Mouse (Mus musculus) neural tube, embryonic 12.5 days (tissue): ENCODE measurements around the gene Wrb. TPM values are rescaled to one million over a fixed set of nuclear protein-coding genes. Genes with fewer than 3 reads are reported as not detected.

ENCODE experiments used
- ATAC-seq: fragments of 200-750 bp; cut with Nextera tagmentation; 2 replicates; pipeline ENCODE4 v1.8.0; 2017; ENCODE audit warnings: low read depth, mild to moderate bottlenecking, moderate TSS enrichment, moderate library complexity; ENCODE audit not compliant: low FRiP score
- H3K27ac ChIP-seq: fragments of 300-500 bp; sonication (generic); 2 replicates; pipeline ENCODE4 v1.5.1; 2016
- H3K27me3 ChIP-seq: fragments of 300-500 bp; sonication (generic); replicated peaks from 2 replicates; pipeline ENCODE4 v1.6.1; 2016; ENCODE audit warnings: mild to moderate bottlenecking
- H3K36me3 ChIP-seq: fragments of 300-500 bp; sonication (generic); 2 replicates; pipeline ENCODE4 v1.6.1; 2016; ENCODE audit warnings: mild to moderate bottlenecking
- H3K4me1 ChIP-seq: fragments of 300-500 bp; sonication (generic); 2 replicates; pipeline ENCODE4 v1.6.1; 2016
- H3K4me2 ChIP-seq: fragments of 300-500 bp; sonication (generic); replicated peaks from 2 replicates; pipeline ENCODE4 v1.6.1; 2016; ENCODE audit warnings: mild to moderate bottlenecking
- H3K4me3 ChIP-seq: fragments of 300-500 bp; sonication (generic); 2 replicates; pipeline ENCODE4 v1.5.1; 2016
- H3K9ac ChIP-seq: fragments of 300-500 bp; sonication (generic); 2 replicates; pipeline ENCODE4 v1.6.1; 2016; ENCODE audit warnings: mild to moderate bottlenecking
- H3K9me3 ChIP-seq: fragments of 300-500 bp; sonication (generic); 2 replicates; pipeline ENCODE4 v1.6.1; 2016; ENCODE audit warnings: mild to moderate bottlenecking
- WGBS: fragments of 180-500 bp; shearing (Covaris S2); methylation state at CpG from one replicate; pipeline ENCODE4 v1.1.7; 2016; 5-methylcytosine and 5-hydroxymethylcytosine counted together
- polyA plus RNA-seq: library from polyadenylated mRNA; unstranded; fragments of >200 nt; fragmentation: Nextera tagmentation; extraction: Ambion mirVana; gene quantifications from 2 replicates; pipeline ENCODE4 v1.2.1, GENCODE M21; 2016

Gene Wrb
- polyA plus RNA-seq, 1 experiment from 2014 or later = 120 TPM

- no peak overlapping the region for H3K27ac ChIP-seq
- H3K9me3 ChIP-seq = no peaks in the 10 kb centered on the region
- peak overlapping the region; percentile 49; the same call in 1 of the 2 replicates for H3K4me3 ChIP-seq
- peaks cover 7% of the 10 kb centered on the region; the same call in 1 of the 2 replicates for H3K36me3 ChIP-seq
- WGBS = 80% methylated on average over 20 of the region's 20 CpGs
- H3K4me2 ChIP-seq = peak overlapping the region; percentile 94
- no peaks in the 10 kb centered on the region for H3K27me3 ChIP-seq
- peak overlapping the region; percentile 83; the same call in 1 of the 2 replicates for H3K9ac ChIP-seq
- ATAC-seq = no peak
- peaks cover 12% of the 10 kb centered on the region for H3K4me1 ChIP-seq
Observed at GRCm38 (mm10) chr16:96159794-96160346, 14.7 kb downstream of the Wrb start.

- 84% methylated on average over 1 of the region's 1 CpGs for WGBS
- ATAC-seq = no peak
- H3K4me2 ChIP-seq = no peak overlapping the region
- no peaks in the 10 kb centered on the region for H3K36me3 ChIP-seq
- peaks cover 12% of the 10 kb centered on the region for H3K4me1 ChIP-seq
- H3K27me3 ChIP-seq = no peaks in the 10 kb centered on the region
- no peak overlapping the region for H3K9ac ChIP-seq
- H3K9me3 ChIP-seq = no peaks in the 10 kb centered on the region
- no peak overlapping the region for H3K4me3 ChIP-seq
- no peak overlapping the region for H3K27ac ChIP-seq
Observed at GRCm38 (mm10) chr16:96160927-96161326, 15.7 kb downstream of the Wrb start.

- WGBS = 87% methylated on average over 4 of the region's 4 CpGs
- H3K4me2 ChIP-seq = no peak overlapping the region
- H3K27ac ChIP-seq = no peak overlapping the region
- H3K9me3 ChIP-seq = no peaks in the 10 kb centered on the region
- no peak overlapping the region for H3K9ac ChIP-seq
- no peak overlapping the region for H3K4me3 ChIP-seq
- H3K4me1 ChIP-seq = peaks cover 12% of the 10 kb centered on the region
- H3K27me3 ChIP-seq = no peaks in the 10 kb centered on the region
- ATAC-seq = no peak
- no peaks in the 10 kb centered on the region for H3K36me3 ChIP-seq
Observed at GRCm38 (mm10) chr16:96161336-96161735, 16.1 kb downstream of the Wrb start.

- Histone ChIP-seq H3K27me3 (no peaks in the 10 kb centered on the region), H3K9ac (no peak overlapping the region), H3K4me1 (no peaks in the 10 kb centered on the region), H3K4me2 (no peak overlapping the region), H3K4me3 (no peak overlapping the region), H3K27ac (no peak overlapping the region), H3K9me3 (no peaks in the 10 kb centered on the region), H3K36me3 (no peaks in the 10 kb centered on the region)
- WGBS = 83% methylated on average over 4 of the region's 4 CpGs
- ATAC-seq = no peak
Observed at GRCm38 (mm10) chr16:96165723-96166264, 20.6 kb downstream of the Wrb start.

- H3K27ac ChIP-seq = no peak overlapping the region
Observed at GRCm38 (mm10) chr16:96168837-96169236, 23.6 kb downstream of the Wrb start.

GRCm38 (mm10) chr16:96173648-96174047 is 28.4 kb downstream of the Wrb start:
- Histone ChIP-seq H3K4me3 (no peak overlapping the region), H3K9ac (no peak overlapping the region), H3K4me1 (no peaks in the 10 kb centered on the region), H3K36me3 (no peaks in the 10 kb centered on the region), H3K27ac (no peak overlapping the region), H3K9me3 (no peaks in the 10 kb centered on the region), H3K4me2 (no peak overlapping the region), H3K27me3 (no peaks in the 10 kb centered on the region)
- 80% methylated on average over 8 of the region's 8 CpGs for WGBS
- no peak for ATAC-seq

More at GRCm38 (mm10) chr16:96168837-96169236, 23.6 kb downstream of the Wrb start:
- no peak overlapping the region for H3K9ac ChIP-seq
- no peak for ATAC-seq
- H3K36me3 ChIP-seq = no peaks in the 10 kb centered on the region
- WGBS = 94% methylated on average over 4 of the region's 4 CpGs
- no peaks in the 10 kb centered on the region for H3K9me3 ChIP-seq
- no peak overlapping the region for H3K4me2 ChIP-seq
- H3K4me3 ChIP-seq = no peak overlapping the region
- no peaks in the 10 kb centered on the region for H3K27me3 ChIP-seq
- H3K4me1 ChIP-seq = no peaks in the 10 kb centered on the region

GRCm38 (mm10) chr16:96175399-96175798 is 30.2 kb downstream of the Wrb start:
- H3K4me1 ChIP-seq = no peaks in the 10 kb centered on the region
- ATAC-seq = no peak
- H3K4me3 ChIP-seq = no peak overlapping the region
- 41% methylated on average over 2 of the region's 2 CpGs for WGBS
- H3K27ac ChIP-seq = no peak overlapping the region
- H3K27me3 ChIP-seq = no peaks in the 10 kb centered on the region
- H3K9ac ChIP-seq = no peak overlapping the region
- no peak overlapping the region for H3K4me2 ChIP-seq
- no peaks in the 10 kb centered on the region for H3K36me3 ChIP-seq
- H3K9me3 ChIP-seq = 0 out of 2 replicates have a peak, but pooled peaks cover 3% of the 10 kb centered on the region

- no peak overlapping the region for H3K4me3 ChIP-seq
- H3K9me3 ChIP-seq = 0 out of 2 replicates have a peak, but pooled peaks cover 3% of the 10 kb centered on the region
- no peak overlapping the region for H3K27ac ChIP-seq
- no peak overlapping the region for H3K4me2 ChIP-seq
- ATAC-seq = no peak
- H3K36me3 ChIP-seq = no peaks in the 10 kb centered on the region
- no peak overlapping the region for H3K9ac ChIP-seq
- no peaks in the 10 kb centered on the region for H3K27me3 ChIP-seq
- H3K4me1 ChIP-seq = no peaks in the 10 kb centered on the region
Observed at GRCm38 (mm10) chr16:96179156-96179555, 33.9 kb downstream of the Wrb start.

- no peak overlapping the region for H3K27ac ChIP-seq
- WGBS = 84% methylated on average over 5 of the region's 5 CpGs
- peaks cover 6% of the 10 kb centered on the region for H3K4me1 ChIP-seq
- H3K36me3 ChIP-seq = no peaks in the 10 kb centered on the region
- H3K9ac ChIP-seq = no peak overlapping the region
- H3K4me3 ChIP-seq = no peak overlapping the region
- no peak for ATAC-seq
- H3K9me3 ChIP-seq = no peaks in the 10 kb centered on the region; the same call in 1 of the 2 replicates
- H3K4me2 ChIP-seq = no peak overlapping the region
- H3K27me3 ChIP-seq = no peaks in the 10 kb centered on the region
Observed at GRCm38 (mm10) chr16:96187619-96188018, 42.4 kb downstream of the Wrb start.

- Histone ChIP-seq H3K27ac (no peak within 1 kb of the TSS), H3K36me3 (no peaks in the 10 kb centered on the region), H3K4me2 (peak within 1 kb of the TSS; percentile 73), H3K4me3 (peak within 1 kb of the TSS; percentile 87), H3K9ac (peak within 1 kb of the TSS; percentile 74), H3K4me1 (peaks cover 6% of the 10 kb centered on the region), H3K27me3 (no peaks in the 10 kb centered on the region), H3K9me3 (no peaks in the 10 kb centered on the region)
- ATAC-seq = peak; percentile 97
- under 1% methylated on average over 75 of the region's 77 CpGs for WGBS
Observed at GRCm38 (mm10) chr16:96191531-96192506, 46.6 kb downstream of the Wrb start, which contains the start of gene Lca5l. Lca5l (minus strand) TSS chr16:96192271.

- peak within 1 kb of the TSS; percentile 18 for H3K4me3 ChIP-seq
- 6% methylated on average over 20 of the region's 20 CpGs for WGBS
- peak; percentile 85 for ATAC-seq
- H3K27ac ChIP-seq = no peak within 1 kb of the TSS
- peaks cover 10% of the 10 kb centered on the region for H3K4me1 ChIP-seq
- no peaks in the 10 kb centered on the region for H3K27me3 ChIP-seq
- peak within 1 kb of the TSS; percentile 61 for H3K4me2 ChIP-seq
- H3K9ac ChIP-seq = 0 out of 2 replicates have a peak within 1 kb of the TSS, but pooled peaks have one; percentile 30
- no peaks in the 10 kb centered on the region for H3K36me3 ChIP-seq
- no peaks in the 10 kb centered on the region for H3K9me3 ChIP-seq
Observed at GRCm38 (mm10) chr16:96199913-96200701, 54.9 kb downstream of the Wrb start, which contains the start of gene Sh3bgr. Sh3bgr (plus strand) TSS chr16:96200450.
